Mouse (Mus musculus) liver, embryonic 11.5 days (tissue): ENCODE results near the gene Timm23. TPM values are rescaled to one million over a fixed set of nuclear protein-coding genes. Genes with fewer than 3 reads are reported as not detected.

Experiments used
- ATAC-seq: fragments of 200-750 bp; cut with Nextera tagmentation; replicated peaks from 2 replicates; pipeline ENCODE4 v1.8.0; 2017; ENCODE audit warnings: moderate number of reproducible peaks, mild to moderate bottlenecking, moderate TSS enrichment, moderate library complexity; ENCODE audit not compliant: low FRiP score
- DNase-seq: peaks from one replicate; pipeline ENCODE4 v3.0.0-alpha.2; 2017; ENCODE audit warnings: low spot score
- H3K27ac ChIP-seq: fragments of 300-500 bp; sonication (generic); 2 replicates; pipeline ENCODE4 v1.5.1; 2014; ENCODE audit warnings: mild to moderate bottlenecking, low read depth, low read length, control low read depth
- H3K27me3 ChIP-seq: fragments of 300-500 bp; sonication (generic); replicated peaks from 2 replicates; pipeline ENCODE4 v1.6.1; 2014; ENCODE audit warnings: low read length, mixed read lengths; ENCODE audit not compliant: control insufficient read depth, insufficient read depth
- H3K36me3 ChIP-seq: fragments of 300-500 bp; sonication (generic); 2 replicates; pipeline ENCODE4 v1.6.1; 2014; ENCODE audit warnings: mild to moderate bottlenecking, low read length, moderate library complexity, mixed read lengths; ENCODE audit not compliant: control insufficient read depth, insufficient read depth
- H3K4me1 ChIP-seq: fragments of 300-500 bp; sonication (generic); replicated peaks from 2 replicates; pipeline ENCODE4 v1.6.1; 2014; ENCODE audit warnings: low read length, mixed read lengths; ENCODE audit not compliant: control insufficient read depth, insufficient read depth
- H3K4me2 ChIP-seq: fragments of 300-500 bp; sonication (generic); 2 replicates; pipeline ENCODE4 v1.6.1; 2014; ENCODE audit warnings: mild to moderate bottlenecking, control low read depth, moderate library complexity
- H3K4me3 ChIP-seq: fragments of 300-500 bp; sonication (generic); 2 replicates; pipeline ENCODE4 v1.5.1; 2014; ENCODE audit warnings: low read depth, low read length, control low read depth
- H3K9ac ChIP-seq: fragments of 300-500 bp; sonication (generic); 2 replicates; pipeline ENCODE4 v1.6.1; 2014; ENCODE audit warnings: low read depth, low read length, control low read depth
- H3K9me3 ChIP-seq: fragments of 300-500 bp; sonication (generic); 2 replicates; pipeline ENCODE4 v1.6.1; 2016; ENCODE audit warnings: low read length, inconsistent platforms, mixed read lengths; ENCODE audit not compliant: control insufficient read depth
- WGBS: fragments of 180-500 bp; shearing (Covaris S2); extraction: QIAGEN DNeasy Blood & Tissue Kit; methylation state at CpG from one replicate; pipeline ENCODE4 v1.1.7; 2014; 5-methylcytosine and 5-hydroxymethylcytosine counted together
- polyA plus RNA-seq: library from polyadenylated mRNA; unstranded; fragments of >200 nt; fragmentation: Nextera tagmentation; extraction: Ambion mirVana; gene quantifications from 2 replicates; pipeline ENCODE4 v1.2.1, GENCODE M21; 2014

Timm23 gene
- polyA plus RNA-seq, 1 experiment from 2014 or later: 425 TPM

DNA sequence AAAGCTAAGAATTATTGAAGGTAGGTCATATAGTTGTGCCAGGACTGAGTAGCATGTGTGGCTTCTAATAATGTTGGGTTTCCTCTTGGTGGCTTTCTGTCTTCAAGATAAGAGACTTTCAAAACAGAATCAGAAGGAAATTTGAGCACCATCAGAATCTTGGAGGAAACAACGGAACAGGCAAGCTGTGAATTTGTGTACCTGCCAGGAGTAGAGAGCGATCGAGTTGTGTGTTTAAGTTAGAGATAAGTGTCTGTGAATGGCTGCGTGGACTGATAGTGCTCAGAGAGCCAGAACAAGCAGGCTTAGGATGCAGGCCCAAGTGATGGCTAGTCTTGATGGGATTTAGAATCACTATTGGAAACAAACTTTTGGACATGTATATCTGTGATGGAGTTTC is 69.9 kb downstream of the Timm23 start:
- no peak overlapping the region for H3K4me2 ChIP-seq

More for the DNA sequence above, 69.9 kb downstream of the Timm23 start:
- Histone ChIP-seq H3K9ac (no peak overlapping the region), H3K36me3 (no peaks in the 10 kb centered on the region), H3K4me1 (peaks cover 39% of the 10 kb centered on the region), H3K27ac (no peak overlapping the region), H3K4me3 (no peak overlapping the region), H3K27me3 (no peaks in the 10 kb centered on the region), H3K9me3 (no peaks in the 10 kb centered on the region)
- WGBS: 18% methylated on average over 4 of the region's 4 CpGs
- ATAC-seq (peak; percentile 78), DNase-seq (no peak)

Other genes starting within 250 kb of the Timm23 start
- gene Galnt15, start 172.9 kb downstream of the Timm23 start, polyA plus RNA-seq: not detected in 2 replicates
- 27.2 and 32.9 TPM in 2 replicates for gene Oxnad1, start 116.5 kb downstream of the Timm23 start, polyA plus RNA-seq
- gene Dph3, start 116.2 kb downstream of the Timm23 start, polyA plus RNA-seq: 130 and 141 TPM in 2 replicates
- gene Msmb, start 59.9 kb downstream of the Timm23 start, polyA plus RNA-seq: 0.38 TPM in 1 of 2 replicates, not detected in the other
- gene Ncoa4, start 42.0 kb downstream of the Timm23 start, polyA plus RNA-seq: 172 and 197 TPM in 2 replicates
- 37.2 and 41.3 TPM in 2 replicates for gene Parg, start 51 bp upstream of the Timm23 start, polyA plus RNA-seq
- 6.1 and 7.2 TPM in 2 replicates for gene Ogdhl, start 120.1 kb upstream of the Timm23 start, polyA plus RNA-seq
- not detected in 2 replicates for gene 1700024G13Rik, start 186.5 kb upstream of the Timm23 start, polyA plus RNA-seq